Mouse (Mus musculus) adrenal gland, adult 2 months (tissue): ENCODE measurements around the gene Nipsnap3b. TPM values are rescaled to one million over a fixed set of nuclear protein-coding genes. Genes with fewer than 3 reads are reported as not detected.

ENCODE experiments used
- polyA plus RNA-seq: library from polyadenylated mRNA; depleted of rRNA; stranded (reverse); fragments of >200 nt; gene quantifications from 2 replicates; pipeline ENCODE4 v1.2.3, GENCODE M21; 2012; rRNA removed
- total RNA-seq, 2 experiments: library from RNA; stranded (reverse); gene quantifications; 2 replicates each; pipeline ENCODE4 v1.2.3; 2021

Nipsnap3b gene
- total and polyA plus RNA-seq, 3 experiments, result 32.7 to 61.3 (median 58.8) TPM

Other genes with a start within 250 kb of the Nipsnap3b start
- gene Olfr275, start 197.3 kb upstream of the Nipsnap3b start, total RNA-seq, result not detected
- not detected in 2 replicates for gene Olfr275, start 197.3 kb upstream of the Nipsnap3b start, polyA plus RNA-seq
- gene Olfr273, start 152.6 kb upstream of the Nipsnap3b start, total RNA-seq, result not detected
- not detected in 2 replicates for gene Olfr273, start 152.6 kb upstream of the Nipsnap3b start, polyA plus RNA-seq
- gene Olfr272, start 92.7 kb upstream of the Nipsnap3b start, total RNA-seq, result not detected
- gene Olfr272, start 92.7 kb upstream of the Nipsnap3b start, polyA plus RNA-seq, result not detected in 2 replicates
- not detected for gene Olfr270, start 47.3 kb upstream of the Nipsnap3b start, total RNA-seq
- not detected in 2 replicates for gene Olfr270, start 47.3 kb upstream of the Nipsnap3b start, polyA plus RNA-seq
- gene Nipsnap3a, start 22.6 kb upstream of the Nipsnap3b start, total RNA-seq, result not detected
- not detected in 2 replicates for gene Nipsnap3a, start 22.6 kb upstream of the Nipsnap3b start, polyA plus RNA-seq
- 100 to 1,000 TPM; 137 to 213 TPM for gene Abca1, start 148.0 kb downstream of the Nipsnap3b start, total RNA-seq
- 15.7 and 27.8 TPM in 2 replicates for gene Abca1, start 148.0 kb downstream of the Nipsnap3b start, polyA plus RNA-seq